Mouse (Mus musculus): Measurements from ENCODE around the gene Ergic1. TPM values are rescaled to one million over a fixed set of nuclear protein-coding genes. Genes with fewer than 3 reads are reported as not detected.
A peak's percentile ranks its signal among the peaks of the same experiment; 100 is the strongest.

The Ergic1 gene
- polyA plus RNA-seq, 1 experiment from 2014 or later, result 126 TPM

- H3K4me3 ChIP-seq, result no peak overlapping the region
- 25% methylated on average over 20 of the region's 21 CpGs for WGBS
- 0 out of 2 replicates have a peak, but pooled peaks cover 3% of the 10 kb centered on the region for H3K27me3 ChIP-seq
- no peak overlapping the region for H3K9ac ChIP-seq
- no peak overlapping the region for H3K27ac ChIP-seq
- H3K4me2 ChIP-seq (replicated peaks), result peak overlapping the region; percentile 25; the same call in 1 of the 2 replicates
- H3K4me1 ChIP-seq, result peaks cover 11% of the 10 kb centered on the region
- peaks cover 21% of the 10 kb centered on the region for H3K36me3 ChIP-seq
- H3K9me3 ChIP-seq, result no peaks in the 10 kb centered on the region
- no peak for ATAC-seq (ENCODE audit: low FRiP score, low read depth)
Observed at GRCm38 (mm10) chr17:26660192-26660912, 99.1 kb downstream of the Ergic1 start.

- H3K9me3 ChIP-seq, result no peaks in the 10 kb centered on the region
- 72% methylated on average over 5 of the region's 5 CpGs for WGBS
- no peak overlapping the region for H3K4me3 ChIP-seq
- peaks cover 11% of the 10 kb centered on the region for H3K4me1 ChIP-seq
- no peak overlapping the region for H3K9ac ChIP-seq
- 0 out of 2 replicates have a peak, but pooled peaks cover 3% of the 10 kb centered on the region for H3K27me3 ChIP-seq
- H3K36me3 ChIP-seq, result peaks cover 6% of the 10 kb centered on the region
- no peak for ATAC-seq (ENCODE audit: low FRiP score, low read depth)
- H3K4me2 ChIP-seq (replicated peaks), result peak overlapping the region; percentile 86
- H3K27ac ChIP-seq, result no peak overlapping the region
Observed at GRCm38 (mm10) chr17:26662204-26662603, 100.9 kb downstream of the Ergic1 start.

- H3K4me1 ChIP-seq, result peaks cover 11% of the 10 kb centered on the region
- 1% methylated on average over 28 of the region's 28 CpGs for WGBS
- no peak within 1 kb of the TSS for H3K27ac ChIP-seq
- H3K9ac ChIP-seq, result peak within 1 kb of the TSS; percentile 72
- peak; percentile 85; the same call in 1 of the 2 replicates for ATAC-seq (ENCODE audit: low FRiP score, low read depth)
- no peaks in the 10 kb centered on the region for H3K9me3 ChIP-seq
- H3K27me3 ChIP-seq, result 0 out of 2 replicates have a peak, but pooled peaks cover 3% of the 10 kb centered on the region
- H3K36me3 ChIP-seq, result no peaks in the 10 kb centered on the region
- H3K4me2 ChIP-seq (replicated peaks), result peak within 1 kb of the TSS; percentile 86
- peak within 1 kb of the TSS; percentile 64 for H3K4me3 ChIP-seq
Observed at GRCm38 (mm10) chr17:26662978-26663683, 101.8 kb downstream of the Ergic1 start, which contains the start of gene Atp6v0e. Atp6v0e (plus strand) TSS chr17:26663231.

- Histone ChIP-seq H3K9me3 (no peaks in the 10 kb centered on the region), H3K4me3 (no peak overlapping the region), H3K4me1 (peaks cover 11% of the 10 kb centered on the region), H3K9ac (no peak overlapping the region), H3K27ac (no peak overlapping the region), H3K27me3 (0 out of 2 replicates have a peak, but pooled peaks cover 3% of the 10 kb centered on the region), H3K36me3 (no peaks in the 10 kb centered on the region), H3K4me2 (replicated peaks) (no peak overlapping the region)
- ATAC-seq (ENCODE audit: low FRiP score, low read depth), result no peak
- 80% methylated on average over 4 of the region's 4 CpGs for WGBS
Observed at GRCm38 (mm10) chr17:26665600-26665999, 104.3 kb downstream of the Ergic1 start.

- Histone ChIP-seq H3K36me3 (no peaks in the 10 kb centered on the region), H3K27ac (no peak overlapping the region), H3K9me3 (no peaks in the 10 kb centered on the region), H3K27me3 (no peaks in the 10 kb centered on the region), H3K4me1 (no peaks in the 10 kb centered on the region), H3K9ac (no peak overlapping the region), H3K4me2 (replicated peaks) (no peak overlapping the region), H3K4me3 (no peak overlapping the region)
- WGBS, result 54% methylated on average over 4 of the region's 4 CpGs
- no peak for ATAC-seq (ENCODE audit: low FRiP score, low read depth)
Observed at GRCm38 (mm10) chr17:26671268-26671667, 110.0 kb downstream of the Ergic1 start.

- peaks cover 23% of the 10 kb centered on the region for H3K4me1 ChIP-seq
- H3K4me3 ChIP-seq, result peak overlapping the region; percentile 82
- WGBS, result 29% methylated on average over 7 of the region's 7 CpGs
- H3K27me3 ChIP-seq, result no peaks in the 10 kb centered on the region
- H3K36me3 ChIP-seq, result peaks cover 6% of the 10 kb centered on the region; the same call in 1 of the 2 replicates
- H3K4me2 ChIP-seq (replicated peaks), result peak overlapping the region; percentile 77
- ATAC-seq (ENCODE audit: low FRiP score, low read depth), result peak; percentile 17; the same call in 1 of the 2 replicates
- H3K27ac ChIP-seq, result no peak overlapping the region
- no peak overlapping the region for H3K9ac ChIP-seq
- H3K9me3 ChIP-seq, result no peaks in the 10 kb centered on the region
Observed at GRCm38 (mm10) chr17:26675845-26676244, 114.6 kb downstream of the Ergic1 start.

- peak; percentile 96 for ATAC-seq (ENCODE audit: low FRiP score, low read depth)
- H3K9ac ChIP-seq, result peak overlapping the region; percentile 78
- no peaks in the 10 kb centered on the region for H3K27me3 ChIP-seq
- under 1% methylated on average over 30 of the region's 30 CpGs for WGBS
- H3K36me3 ChIP-seq, result peaks cover 7% of the 10 kb centered on the region; the same call in 1 of the 2 replicates
- peaks cover 23% of the 10 kb centered on the region for H3K4me1 ChIP-seq
- no peaks in the 10 kb centered on the region for H3K9me3 ChIP-seq
- H3K4me2 ChIP-seq (replicated peaks), result peak overlapping the region; percentile 77
- H3K27ac ChIP-seq, result peak overlapping the region; percentile 74; the same call in 1 of the 2 replicates
- H3K4me3 ChIP-seq, result peak overlapping the region; percentile 82
Observed at GRCm38 (mm10) chr17:26676252-26676615, 114.9 kb downstream of the Ergic1 start.

GRCm38 (mm10) chr17:26676616-26677376 lies 115.5 kb downstream of the Ergic1 start:
- Histone ChIP-seq H3K4me3 (peak overlapping the region; percentile 82), H3K4me1 (peaks cover 23% of the 10 kb centered on the region), H3K27me3 (no peaks in the 10 kb centered on the region), H3K9me3 (no peaks in the 10 kb centered on the region), H3K9ac (peak overlapping the region; percentile 78), H3K4me2 (replicated peaks) (peak overlapping the region; percentile 77), H3K27ac (peak overlapping the region; percentile 74; the same call in 1 of the 2 replicates), H3K36me3 (peaks cover 7% of the 10 kb centered on the region; the same call in 1 of the 2 replicates)
- peak; percentile 83 for ATAC-seq (ENCODE audit: low FRiP score, low read depth)
- 4% methylated on average over 26 of the region's 26 CpGs for WGBS

- H3K4me3 ChIP-seq, result peak overlapping the region; percentile 5; the same call in 1 of the 2 replicates
- H3K27me3 ChIP-seq, result no peaks in the 10 kb centered on the region
- peaks cover 23% of the 10 kb centered on the region for H3K4me1 ChIP-seq
- H3K9ac ChIP-seq, result 0 out of 2 replicates have a peak overlapping the region, but pooled peaks have one; percentile 31
- WGBS, result 82% methylated on average over 7 of the region's 7 CpGs
- peak overlapping the region; percentile 77 for H3K4me2 ChIP-seq (replicated peaks)
- H3K27ac ChIP-seq, result no peak overlapping the region
- no peaks in the 10 kb centered on the region for H3K9me3 ChIP-seq
- ATAC-seq (ENCODE audit: low FRiP score, low read depth), result no peak
- peaks cover 8% of the 10 kb centered on the region for H3K36me3 ChIP-seq
Observed at GRCm38 (mm10) chr17:26677711-26678637, 116.7 kb downstream of the Ergic1 start.

GRCm38 (mm10) chr17:26681276-26681675 lies 120.0 kb downstream of the Ergic1 start:
- no peak for ATAC-seq (ENCODE audit: low FRiP score, low read depth)
- peaks cover 28% of the 10 kb centered on the region for H3K36me3 ChIP-seq
- no peaks in the 10 kb centered on the region for H3K27me3 ChIP-seq
- H3K9ac ChIP-seq, result no peak overlapping the region
- peaks cover 23% of the 10 kb centered on the region for H3K4me1 ChIP-seq
- WGBS, result 88% methylated on average over 6 of the region's 6 CpGs
- no peaks in the 10 kb centered on the region for H3K9me3 ChIP-seq
- H3K27ac ChIP-seq, result no peak overlapping the region
- no peak overlapping the region for H3K4me2 ChIP-seq (replicated peaks)
- no peak overlapping the region for H3K4me3 ChIP-seq

Measured in limb, embryonic 13.5 days (tissue).